Comparison of ENCODE assay signal across 8 mouse cellular contexts in genomic region chr12:69789766-69790529, GRCm38 (mm10). TPM values are rescaled to one million over a fixed set of nuclear protein-coding genes. Genes with fewer than 3 reads are reported as not detected.
DNase-seq lines count a peak whose midpoint lies in the region; ATAC-seq lines count a peak whose summit lies in the region.

No protein-coding gene starts in this region.

- 0 out of 2 replicates have a peak, but pooled peaks have one; percentile 12 for ATAC-seq in hindbrain, embryonic 14.5 days (ENCODE audit: low FRiP score)
- peak; percentile 47 for ATAC-seq in liver, embryonic 13.5 days (ENCODE audit: low read depth)

- peak overlapping the region; percentile 99 for H3K4me2 ChIP-seq in hindbrain, embryonic 14.5 days (replicated peaks)
- peak overlapping the region; percentile 96 for H3K4me2 ChIP-seq in liver, embryonic 13.5 days

- no peaks in the 10 kb centered on the region for H3K27me3 ChIP-seq in hindbrain, embryonic 14.5 days (ENCODE audit: control insufficient read depth, insufficient read depth, low read length)
- peaks cover 59% of the 10 kb centered on the region for H3K27me3 ChIP-seq in liver, embryonic 13.5 days

- 0 out of 2 replicates have a peak, but pooled peaks cover 12% of the 10 kb centered on the region for H3K4me1 ChIP-seq in hindbrain, embryonic 14.5 days (replicated peaks; ENCODE audit: control insufficient read depth, insufficient read depth, low read length)
- H3K4me1 ChIP-seq in liver, embryonic 13.5 days (replicated peaks): peaks cover 60% of the 10 kb centered on the region

- peak; percentile 20 to 31 for DNase-seq in left cerebral cortex, postnatal 14 days (ENCODE audit: low spot score in 2 of 2)
- DNase-seq in left cerebral cortex, postnatal 4 days: no peak
- DNase-seq in cerebellum, postnatal 14 days: peak; percentile 57 to 60
- peak; percentile 34 for DNase-seq in hindbrain, embryonic 14.5 days (ENCODE audit: low spot score)
- no peak for DNase-seq in liver, embryonic 13.5 days
- peak; percentile 43 for DNase-seq in telencephalon, adult 2 months (ENCODE audit: low read depth, low spot score)
- DNase-seq in yolk sac, embryonic 10.5 days (ENCODE audit: low spot score): no peak
- DNase-seq in testis, postnatal 14 days (ENCODE audit: low spot score): no peak

- WGBS in hindbrain, embryonic 14.5 days: 35% methylated on average over 27 of the region's 27 CpGs
- WGBS in liver, embryonic 13.5 days (ENCODE audit: insufficient replicate concordance): 34% methylated on average over 27 of the region's 27 CpGs

- intact Hi-C loops in left cerebral cortex, postnatal 14 days (cut with DNase I): loop anchor here (5.0 kb wide), 1 partner anchor 53 kb away; no protein-coding TSS in a partner anchor
- intact Hi-C loops in left cerebral cortex, postnatal 4 days (cut with DNase I): no loop called here

- no peaks in the 10 kb centered on the region for H3K36me3 ChIP-seq in hindbrain, embryonic 14.5 days (replicated peaks; ENCODE audit: control insufficient read depth, insufficient read depth)
- no peaks in the 10 kb centered on the region for H3K36me3 ChIP-seq in liver, embryonic 13.5 days

- peak overlapping the region; percentile 71 for H3K9ac ChIP-seq in hindbrain, embryonic 14.5 days
- peak overlapping the region; percentile 77 for H3K9ac ChIP-seq in liver, embryonic 13.5 days

- H3K4me3 ChIP-seq in hindbrain, embryonic 14.5 days (replicated peaks; ENCODE audit: low read length): peak overlapping the region; percentile 50
- peak overlapping the region; percentile 66 for H3K4me3 ChIP-seq in liver, embryonic 13.5 days (replicated peaks)

- H3K27ac ChIP-seq in hindbrain, embryonic 14.5 days: peak overlapping the region; percentile 14; the same call in 1 of the 2 replicates
- peak overlapping the region; percentile 60; the same call in 1 of the 2 replicates for H3K27ac ChIP-seq in liver, embryonic 13.5 days

- H3K9me3 ChIP-seq in hindbrain, embryonic 14.5 days (ENCODE audit: control insufficient read depth, low read length): no peaks in the 10 kb centered on the region
- H3K9me3 ChIP-seq in liver, embryonic 13.5 days (replicated peaks): no peaks in the 10 kb centered on the region

RNA-seq across cellular contexts. Expression of gene Cdkl1, which starts 1.1 kb away (rescaled TPM):
- 10 to 100 TPM; 33.7 to 39.1 TPM for total RNA-seq in left cerebral cortex, postnatal 14 days (2021)
- 10 to 100 TPM; 39.4 to 40.8 TPM for total RNA-seq in left cerebral cortex, postnatal 4 days (2021)
- polyA plus RNA-seq in hindbrain, embryonic 14.5 days (2014; fragmentation: Nextera tagmentation; extraction: Ambion mirVana): 10.6 TPM in 2 replicates
- 1.3 and 1.8 TPM in 2 replicates for polyA plus RNA-seq in liver, embryonic 13.5 days (2015; fragmentation: Nextera tagmentation; extraction: Ambion mirVana)

Comparison
In these comparisons a context has a peak if more than half of its experiments do, and no peak if none do; other contexts are left out.
1. DNase-seq: peak in left cerebral cortex, postnatal 14 days (2 of 2), cerebellum, postnatal 14 days (2 of 2), hindbrain, embryonic 14.5 days (single experiment) and telencephalon, adult 2 months (single experiment); none in left cerebral cortex, postnatal 4 days (single experiment), liver, embryonic 13.5 days (single experiment), yolk sac, embryonic 10.5 days (single experiment) and testis, postnatal 14 days (single experiment).